Mouse (Mus musculus): ENCODE results near the gene 1810010D01Rik. TPM values are rescaled to one million over a fixed set of nuclear protein-coding genes. Genes with fewer than 3 reads are reported as not detected.

The 1810010D01Rik gene
- polyA plus RNA-seq, 1 experiment from 2014 or later = not detected

DNA sequence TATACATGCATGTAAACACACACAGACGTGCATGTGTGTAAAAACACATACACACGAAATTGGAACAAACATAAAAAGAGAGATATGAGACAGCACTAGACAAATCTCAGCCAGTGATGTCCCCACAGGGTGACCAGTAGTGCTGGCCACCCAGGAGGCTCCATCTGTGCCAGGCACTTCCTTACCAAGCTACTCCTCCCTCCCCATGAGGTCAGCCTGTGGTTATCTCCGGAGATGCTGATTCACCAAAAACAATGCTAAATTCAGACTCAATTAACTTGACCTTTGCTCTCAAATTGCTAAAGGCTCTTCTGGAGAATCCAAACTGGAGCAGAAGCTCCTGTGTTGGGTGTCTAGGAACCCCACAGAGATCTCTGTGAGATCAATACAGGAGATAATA is 20.1 kb downstream of the 1810010D01Rik start:
- ATAC-seq (no peak), DNase-seq (no peak)
- Histone ChIP-seq H3K27ac (ENCODE audit: low read depth) (no peak overlapping the region), H3K4me2 (ENCODE audit: low read depth, low read length) (no peak overlapping the region), H3K9ac (replicated peaks) (no peak overlapping the region), H3K4me3 (ENCODE audit: low read depth, low read length) (no peak overlapping the region), H3K9me3 (ENCODE audit: low read length) (no peaks in the 10 kb centered on the region), H3K27me3 (ENCODE audit: insufficient read depth, low read length) (no peaks in the 10 kb centered on the region), H3K36me3 (replicated peaks; ENCODE audit: insufficient read depth, low read length) (no peaks in the 10 kb centered on the region), H3K4me1 (ENCODE audit: insufficient read depth) (no peaks in the 10 kb centered on the region)
- TF ChIP-seq CTCF (IDR thresholded peaks at IDR 0.05; ENCODE audit: low read depth) (no peak), EP300 (IDR thresholded peaks at IDR 0.05; ENCODE audit: low read depth) (no peak)
- 46% methylated on average over 3 of the region's 3 CpGs for WGBS (ENCODE audit: insufficient replicate concordance)

DNA sequence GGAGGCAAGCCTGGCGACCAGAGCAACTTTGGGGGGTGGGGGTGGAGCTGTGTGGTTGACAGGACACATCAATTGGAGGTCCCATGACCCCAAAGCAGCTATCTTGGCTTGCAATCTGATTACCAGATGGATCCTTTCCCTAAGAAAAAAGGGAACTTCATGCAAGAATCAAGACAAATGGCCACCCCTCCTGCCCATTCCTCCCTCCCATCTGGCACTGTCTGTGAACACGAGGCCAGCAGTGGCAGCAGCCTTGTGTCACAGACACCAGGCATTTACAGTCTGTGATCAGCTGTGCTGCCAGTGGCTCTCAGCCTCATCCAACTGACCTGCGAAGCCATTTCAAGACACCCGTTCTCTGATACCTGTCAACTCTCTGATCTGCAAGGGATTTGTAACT is 25.5 kb downstream of the 1810010D01Rik start:
- Histone ChIP-seq H3K9me3 (ENCODE audit: low read length) (no peaks in the 10 kb centered on the region), H3K4me1 (ENCODE audit: insufficient read depth) (no peaks in the 10 kb centered on the region), H3K9ac (replicated peaks) (no peak overlapping the region), H3K4me2 (ENCODE audit: low read depth, low read length) (no peak overlapping the region), H3K27me3 (ENCODE audit: insufficient read depth, low read length) (no peaks in the 10 kb centered on the region), H3K4me3 (ENCODE audit: low read depth, low read length) (no peak overlapping the region), H3K36me3 (replicated peaks; ENCODE audit: insufficient read depth, low read length) (no peaks in the 10 kb centered on the region), H3K27ac (ENCODE audit: low read depth) (no peak overlapping the region)
- WGBS (ENCODE audit: insufficient replicate concordance) = 39% methylated on average over 4 of the region's 4 CpGs
- no peak for ATAC-seq
- no peak for TF ChIP-seq EP300 (IDR thresholded peaks at IDR 0.05; ENCODE audit: low read depth)
- no peak for TF ChIP-seq CTCF (IDR thresholded peaks at IDR 0.05; ENCODE audit: low read depth)
- no peak for DNase-seq

DNA sequence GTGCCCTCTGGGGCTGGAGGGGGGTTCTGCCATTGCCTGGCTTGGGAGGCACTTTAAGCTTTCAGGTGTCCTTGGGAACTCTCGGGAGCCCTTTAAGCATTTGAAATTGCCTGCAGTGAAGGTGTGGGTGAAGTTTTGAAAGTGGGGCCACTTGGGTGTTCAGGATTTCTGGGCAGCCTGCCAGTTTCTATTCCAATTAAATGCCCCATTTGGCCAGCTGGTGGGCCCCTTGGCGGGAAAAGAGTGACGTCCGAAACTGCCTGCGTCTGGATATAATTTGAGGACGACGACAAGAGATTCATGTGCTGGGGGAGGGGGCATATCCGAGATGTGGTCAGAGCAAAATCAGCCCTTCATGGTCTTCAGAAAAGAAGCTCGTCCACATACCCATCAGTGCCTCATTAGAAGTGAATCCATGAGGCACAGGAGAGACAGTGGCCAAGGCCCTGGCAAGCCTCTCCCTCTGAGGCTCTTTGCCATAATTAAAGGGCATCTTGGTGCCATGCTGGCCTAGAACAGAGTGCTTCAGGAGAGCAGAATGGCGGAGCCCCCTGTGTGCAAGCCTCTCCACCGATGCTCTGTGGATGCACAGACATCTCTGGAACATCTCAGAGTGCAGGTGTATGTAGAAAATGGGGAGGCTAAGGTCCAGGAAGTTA is 26.4 kb downstream of the 1810010D01Rik start:
- Histone ChIP-seq H3K4me3 (ENCODE audit: low read depth, low read length) (no peak overlapping the region), H3K9ac (replicated peaks) (no peak overlapping the region), H3K36me3 (replicated peaks; ENCODE audit: insufficient read depth, low read length) (no peaks in the 10 kb centered on the region), H3K9me3 (ENCODE audit: low read length) (no peaks in the 10 kb centered on the region), H3K27ac (ENCODE audit: low read depth) (no peak overlapping the region), H3K4me1 (ENCODE audit: insufficient read depth) (no peaks in the 10 kb centered on the region), H3K27me3 (ENCODE audit: insufficient read depth, low read length) (no peaks in the 10 kb centered on the region), H3K4me2 (ENCODE audit: low read depth, low read length) (no peak overlapping the region)
- WGBS (ENCODE audit: insufficient replicate concordance) = 73% methylated on average over 11 of the region's 11 CpGs
- no peak for ATAC-seq
- no peak for DNase-seq
- TF ChIP-seq EP300 (IDR thresholded peaks at IDR 0.05; ENCODE audit: low read depth) (no peak), CTCF (IDR thresholded peaks at IDR 0.05; ENCODE audit: low read depth) (no peak)

DNA sequence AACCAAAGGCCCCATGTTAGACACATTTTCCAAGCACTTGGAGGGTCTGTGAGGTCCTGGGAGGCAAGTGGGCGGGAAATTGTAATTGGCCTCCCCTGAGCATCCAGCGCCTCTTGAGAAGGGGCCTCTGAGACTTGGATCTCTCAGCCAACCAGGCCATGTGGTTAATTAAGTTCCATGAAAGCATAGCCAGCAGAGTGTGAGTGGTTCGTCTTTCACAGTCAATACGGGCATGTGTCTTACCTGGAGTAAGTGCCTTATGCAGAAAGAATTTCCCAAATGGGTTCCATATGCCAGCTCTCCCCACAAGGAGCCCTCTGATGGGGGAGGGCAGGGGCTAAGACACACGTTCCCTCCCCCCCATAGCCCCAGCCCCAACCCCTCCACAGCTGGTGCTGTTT is 28.2 kb downstream of the 1810010D01Rik start:
- H3K9me3 ChIP-seq (ENCODE audit: low read length) = no peaks in the 10 kb centered on the region
- no peak overlapping the region for H3K27ac ChIP-seq (ENCODE audit: low read depth)
- H3K4me1 ChIP-seq (ENCODE audit: insufficient read depth) = no peaks in the 10 kb centered on the region
- ATAC-seq = no peak
- WGBS (ENCODE audit: insufficient replicate concordance) = 61% methylated on average over 5 of the region's 5 CpGs
- H3K9ac ChIP-seq (replicated peaks) = no peak overlapping the region
- TF ChIP-seq EP300 (IDR thresholded peaks at IDR 0.05; ENCODE audit: low read depth) (no peak), CTCF (IDR thresholded peaks at IDR 0.05; ENCODE audit: low read depth) (no peak)
- no peak overlapping the region for H3K4me3 ChIP-seq (ENCODE audit: low read depth, low read length)
- no peaks in the 10 kb centered on the region for H3K36me3 ChIP-seq (replicated peaks; ENCODE audit: insufficient read depth, low read length)
- H3K27me3 ChIP-seq (ENCODE audit: insufficient read depth, low read length) = no peaks in the 10 kb centered on the region
- H3K4me2 ChIP-seq (ENCODE audit: low read depth, low read length) = no peak overlapping the region
- DNase-seq = no peak

DNA sequence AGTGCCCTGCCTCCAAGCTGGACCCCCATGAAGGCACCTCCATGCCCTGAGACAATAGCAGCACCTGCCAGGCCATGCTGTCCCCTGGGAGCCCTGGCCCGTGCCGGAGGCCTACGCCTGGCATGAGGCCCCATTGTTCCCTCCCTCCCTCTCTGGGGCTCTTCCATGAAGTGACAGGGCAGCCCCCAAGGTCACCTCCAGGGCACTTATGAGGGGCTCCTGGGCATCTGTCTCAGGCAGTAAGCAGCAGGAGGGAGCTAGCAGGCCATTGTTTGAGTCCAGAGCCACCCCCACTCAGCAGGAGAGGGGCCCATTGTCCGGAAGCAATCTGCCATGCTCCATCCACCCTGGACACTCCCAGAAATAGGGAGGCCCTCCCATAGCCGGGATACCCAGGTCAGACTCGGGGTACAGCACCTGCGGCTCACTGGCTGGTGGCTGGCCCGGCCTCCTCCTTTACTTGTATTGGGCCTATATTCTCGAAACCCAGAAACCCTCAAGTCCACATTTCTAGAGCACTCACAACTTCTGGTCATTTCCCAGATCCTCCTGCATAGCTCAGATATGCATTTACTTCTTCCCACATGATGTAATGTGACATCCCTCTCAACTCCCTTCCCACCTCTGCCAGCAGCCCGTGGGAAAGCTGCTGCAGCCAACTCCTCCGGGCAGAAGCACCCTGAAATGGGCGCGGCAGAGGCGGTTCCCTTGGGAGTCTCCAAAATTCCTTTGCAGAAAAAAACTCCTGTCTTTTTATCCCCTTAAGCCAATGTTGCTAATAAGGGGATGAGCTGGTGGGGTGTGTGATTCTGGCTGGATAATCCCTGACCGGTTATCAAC is 30.9 kb downstream of the 1810010D01Rik start:
- 69% methylated on average over 15 of the region's 15 CpGs for WGBS (ENCODE audit: insufficient replicate concordance)

DNA sequence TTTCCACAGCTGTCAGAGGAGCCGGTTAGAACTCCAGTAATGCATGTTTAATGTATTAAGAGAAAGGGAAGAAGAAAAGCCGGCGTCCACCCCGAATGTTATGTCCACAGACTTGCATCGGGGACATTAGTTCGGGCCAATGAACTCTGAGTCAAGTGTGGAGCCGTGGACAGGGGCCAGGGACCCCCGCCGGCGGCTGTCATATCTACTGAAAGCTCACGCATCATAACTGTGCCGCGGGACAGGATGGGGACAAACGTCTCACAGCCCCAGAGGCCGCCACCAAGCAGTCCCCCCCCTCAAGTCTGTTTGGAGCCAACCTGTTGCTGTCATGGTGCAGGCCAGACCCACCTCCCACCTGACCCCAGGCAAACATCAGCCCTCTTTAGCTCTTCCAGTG is 34.4 kb downstream of the 1810010D01Rik start:
- DNase-seq (no peak), ATAC-seq (no peak)
- H3K4me1 ChIP-seq (ENCODE audit: insufficient read depth) = no peaks in the 10 kb centered on the region
- WGBS (ENCODE audit: insufficient replicate concordance) = 59% methylated on average over 15 of the region's 15 CpGs
- no peak for TF ChIP-seq EP300 (IDR thresholded peaks at IDR 0.05; ENCODE audit: low read depth)
- no peak for TF ChIP-seq CTCF (IDR thresholded peaks at IDR 0.05; ENCODE audit: low read depth)
- H3K27ac ChIP-seq (ENCODE audit: low read depth) = no peak overlapping the region
- H3K27me3 ChIP-seq (ENCODE audit: insufficient read depth, low read length) = no peaks in the 10 kb centered on the region
- no peaks in the 10 kb centered on the region for H3K9me3 ChIP-seq (ENCODE audit: low read length)
- H3K9ac ChIP-seq (replicated peaks) = no peak overlapping the region
- H3K4me2 ChIP-seq (ENCODE audit: low read depth, low read length) = no peak overlapping the region
- no peak overlapping the region for H3K4me3 ChIP-seq (ENCODE audit: low read depth, low read length)
- no peaks in the 10 kb centered on the region for H3K36me3 ChIP-seq (replicated peaks; ENCODE audit: insufficient read depth, low read length)

More for the DNA sequence above, 30.9 kb downstream of the 1810010D01Rik start:
- DNase-seq (no peak), ATAC-seq (no peak)
- Histone ChIP-seq H3K4me2 (ENCODE audit: low read depth, low read length) (no peak overlapping the region), H3K4me1 (ENCODE audit: insufficient read depth) (no peaks in the 10 kb centered on the region), H3K4me3 (ENCODE audit: low read depth, low read length) (no peak overlapping the region), H3K36me3 (replicated peaks; ENCODE audit: insufficient read depth, low read length) (no peaks in the 10 kb centered on the region), H3K27me3 (ENCODE audit: insufficient read depth, low read length) (no peaks in the 10 kb centered on the region), H3K27ac (ENCODE audit: low read depth) (no peak overlapping the region), H3K9me3 (ENCODE audit: low read length) (no peaks in the 10 kb centered on the region), H3K9ac (replicated peaks) (no peak overlapping the region)
- TF ChIP-seq CTCF (IDR thresholded peaks at IDR 0.05; ENCODE audit: low read depth) = no peak
- TF ChIP-seq EP300 (IDR thresholded peaks at IDR 0.05; ENCODE audit: low read depth) = no peak

Data from liver, postnatal 0 days (tissue).